Mouse (Mus musculus) kidney, adult 2 months (tissue): ENCODE data around the gene Vps25. TPM values are rescaled to one million over a fixed set of nuclear protein-coding genes. Genes with fewer than 3 reads are reported as not detected.

Source experiments
- DNase-seq: peaks from one replicate; pipeline ENCODE4 v3.0.0; 2021
- H3K27ac ChIP-seq: fragments of 200-500 bp; 2 replicates; pipeline ENCODE4 v1.5.1; 2012; ENCODE audit warnings: low read depth, low read length, control low read depth, inconsistent platforms; ENCODE audit not compliant: insufficient read depth
- H3K27me3 ChIP-seq: fragments of 200-500 bp; replicated peaks from 2 replicates; pipeline ENCODE4 v1.6.1; 2012; ENCODE audit warnings: mild to moderate bottlenecking, moderate library complexity, low read length, inconsistent platforms; ENCODE audit not compliant: control insufficient read depth, insufficient read depth
- H3K36me3 ChIP-seq: fragments of 200-500 bp; 2 replicates; pipeline ENCODE4 v1.6.1; 2012; ENCODE audit warnings: mild to moderate bottlenecking, moderate library complexity, low read length, inconsistent platforms; ENCODE audit not compliant: control insufficient read depth, insufficient read depth
- H3K4me1 ChIP-seq: fragments of 200-500 bp; 2 replicates; pipeline ENCODE4 v1.6.1; 2011; ENCODE audit warnings: low read length; ENCODE audit not compliant: control insufficient read depth, insufficient read depth
- H3K4me3 ChIP-seq: fragments of 200-500 bp; 2 replicates; pipeline ENCODE4 v1.5.1; 2011; ENCODE audit warnings: mild to moderate bottlenecking, low read depth, low read length, control low read depth; ENCODE audit not compliant: insufficient read depth
- CTCF ChIP-seq: fragments of 200-500 bp; conservative IDR thresholded peaks from 2 replicates; pipeline ENCODE4 v1.5.1; 2011; ENCODE audit warnings: low read depth, mild to moderate bottlenecking, control low read depth, low read length, moderate library complexity, mixed read lengths; ENCODE audit not compliant: insufficient read depth, insufficient read length
- POLR2A ChIP-seq: fragments of 200-500 bp; IDR thresholded peaks from one replicate; pipeline ENCODE4 v1.6.1; 2011; ENCODE audit warnings: low read depth, low read length, control low read depth
- WGBS: fragments of 180-500 bp; shearing (Covaris S2); methylation state at CpG from one replicate; pipeline ENCODE4 v1.1.7; 2018; 5-methylcytosine and 5-hydroxymethylcytosine counted together
- polyA plus RNA-seq: library from polyadenylated mRNA; depleted of rRNA; stranded (reverse); fragments of >200 nt; gene quantifications from 2 replicates; pipeline ENCODE4 v1.2.3, GENCODE M21; 2012

Vps25 gene
- polyA plus RNA-seq, 1 experiment, result 116 TPM

GRCm38 (mm10) chr11:101245855-101246701 lies 7.4 kb upstream of the Vps25 start, which contains the start of gene Ramp2:
TSS of gene Ramp2 (plus strand) at chr11:101246028.
- DNase-seq, result peak; percentile 70
- no peak for TF ChIP-seq POLR2A
- TF ChIP-seq CTCF, result no peak
- Histone ChIP-seq H3K4me1 (peaks cover 12% of the 10 kb centered on the region; the same call in 1 of the 2 replicates), H3K36me3 (no peaks in the 10 kb centered on the region), H3K4me3 (peak within 1 kb of the TSS; percentile 55), H3K27me3 (no peaks in the 10 kb centered on the region), H3K27ac (peak within 1 kb of the TSS; percentile 63)
- 4% methylated on average over 63 of the region's 63 CpGs for WGBS

GRCm38 (mm10) chr11:101246702-101247012 lies 6.8 kb upstream of the Vps25 start:
- Histone ChIP-seq H3K36me3 (no peaks in the 10 kb centered on the region), H3K4me1 (peaks cover 16% of the 10 kb centered on the region; the same call in 1 of the 2 replicates), H3K4me3 (peak overlapping the region; percentile 55), H3K27me3 (no peaks in the 10 kb centered on the region), H3K27ac (peak overlapping the region; percentile 39)
- no peak for DNase-seq
- WGBS, result 40% methylated on average over 7 of the region's 7 CpGs
- TF ChIP-seq CTCF (no peak), POLR2A (no peak)

- WGBS, result 65% methylated on average over 6 of the region's 6 CpGs
- Histone ChIP-seq H3K27me3 (no peaks in the 10 kb centered on the region), H3K27ac (peak overlapping the region; percentile 39), H3K4me3 (peak overlapping the region; percentile 55), H3K4me1 (peaks cover 16% of the 10 kb centered on the region; the same call in 1 of the 2 replicates), H3K36me3 (no peaks in the 10 kb centered on the region)
- peak; percentile 84 for DNase-seq
- TF ChIP-seq CTCF (no peak), POLR2A (no peak)
Measured at GRCm38 (mm10) chr11:101247521-101248030, 5.9 kb upstream of the Vps25 start.

GRCm38 (mm10) chr11:101248258-101248994 lies 5.1 kb upstream of the Vps25 start:
- H3K27ac ChIP-seq, result peak overlapping the region; percentile 39
- 26% methylated on average over 14 of the region's 14 CpGs for WGBS
- no peaks in the 10 kb centered on the region for H3K36me3 ChIP-seq
- TF ChIP-seq CTCF (peak; percentile 74), POLR2A (no peak)
- H3K4me1 ChIP-seq, result peaks cover 16% of the 10 kb centered on the region; the same call in 1 of the 2 replicates
- no peak overlapping the region for H3K4me3 ChIP-seq
- peak; percentile 86 for DNase-seq
- no peaks in the 10 kb centered on the region for H3K27me3 ChIP-seq

- peak; percentile 69 for DNase-seq
- no peak overlapping the region for H3K27ac ChIP-seq
- H3K36me3 ChIP-seq, result no peaks in the 10 kb centered on the region
- H3K27me3 ChIP-seq, result no peaks in the 10 kb centered on the region
- no peak for TF ChIP-seq CTCF
- peaks cover 7% of the 10 kb centered on the region; the same call in 1 of the 2 replicates for H3K4me1 ChIP-seq
- H3K4me3 ChIP-seq, result no peak overlapping the region
- WGBS, result 38% methylated on average over 2 of the region's 2 CpGs
Measured at GRCm38 (mm10) chr11:101251031-101251430, 2.5 kb upstream of the Vps25 start.

GRCm38 (mm10) chr11:101252941-101253340 lies 566 bp upstream of the Vps25 start:
- Histone ChIP-seq H3K36me3 (no peaks in the 10 kb centered on the region), H3K4me1 (peaks cover 4% of the 10 kb centered on the region; the same call in 1 of the 2 replicates), H3K27me3 (no peaks in the 10 kb centered on the region), H3K27ac (peak overlapping the region; percentile 94), H3K4me3 (peak overlapping the region; percentile 95)
- TF ChIP-seq CTCF (no peak), POLR2A (no peak)
- WGBS, result 3% methylated on average over 7 of the region's 7 CpGs
- DNase-seq, result no peak
